Mouse (Mus musculus) midbrain, embryonic 14.5 days (tissue): ENCODE data around the gene Vps50. TPM values are rescaled to one million over a fixed set of nuclear protein-coding genes. Genes with fewer than 3 reads are reported as not detected.

ENCODE experiments used
- ATAC-seq: fragments of 200-750 bp; cut with Nextera tagmentation; 2 replicates; pipeline ENCODE4 v1.8.0; 2017; ENCODE audit warnings: moderate number of reproducible peaks, moderate library complexity; ENCODE audit not compliant: low FRiP score, low TSS enrichment
- DNase-seq: peaks from one replicate; pipeline ENCODE4 v3.0.0-alpha.2; 2015
- H3K27ac ChIP-seq: fragments of 300-500 bp; sonication (generic); replicated peaks from 2 replicates; pipeline ENCODE4 v1.5.1; 2014; ENCODE audit warnings: mild to moderate bottlenecking, low read depth, low read length, moderate library complexity
- H3K27me3 ChIP-seq: fragments of 300-500 bp; sonication (generic); 2 replicates; pipeline ENCODE4 v1.6.1; 2014; ENCODE audit warnings: low read length, control low read depth, mixed read lengths; ENCODE audit not compliant: control insufficient read depth, insufficient read depth
- H3K36me3 ChIP-seq: fragments of 300-500 bp; sonication (generic); 2 replicates; pipeline ENCODE4 v1.6.1; 2014; ENCODE audit warnings: low read length, control low read depth; ENCODE audit not compliant: control insufficient read depth, insufficient read depth
- H3K4me1 ChIP-seq: fragments of 300-500 bp; sonication (generic); 2 replicates; pipeline ENCODE4 v1.6.1; 2014; ENCODE audit warnings: mild to moderate bottlenecking, antibody characterized with exemption, low read length, control low read depth; ENCODE audit not compliant: control insufficient read depth, insufficient read depth
- H3K4me2 ChIP-seq: fragments of 300-500 bp; sonication (generic); 2 replicates; pipeline ENCODE4 v1.6.1; 2014; ENCODE audit warnings: mild to moderate bottlenecking, low read length, moderate library complexity
- H3K4me3 ChIP-seq: fragments of 300-500 bp; sonication (generic); replicated peaks from 2 replicates; pipeline ENCODE4 v1.5.1; 2014; ENCODE audit warnings: low read depth, low read length
- H3K9ac ChIP-seq: fragments of 300-500 bp; sonication (generic); replicated peaks from 2 replicates; pipeline ENCODE4 v1.6.1; 2014; ENCODE audit warnings: mild to moderate bottlenecking, low read length, moderate library complexity
- H3K9me3 ChIP-seq: fragments of 300-500 bp; sonication (generic); 2 replicates; pipeline ENCODE4 v1.6.1; 2016; ENCODE audit warnings: low read length, control low read depth, mixed read lengths; ENCODE audit not compliant: control insufficient read depth
- WGBS: fragments of 180-500 bp; shearing (Covaris S2); extraction: QIAGEN DNeasy Blood & Tissue Kit; methylation state at CpG from one replicate; pipeline ENCODE4 v1.1.7; 2014; 5-methylcytosine and 5-hydroxymethylcytosine counted together
- polyA plus RNA-seq: library from polyadenylated mRNA; unstranded; fragments of >200 nt; fragmentation: Nextera tagmentation; extraction: Ambion mirVana; gene quantifications from 2 replicates; pipeline ENCODE4 v1.2.1, GENCODE M21; 2014

The Vps50 gene
- polyA plus RNA-seq, 1 experiment from 2014 or later = 59.8 TPM

- ATAC-seq (peak; percentile 56), DNase-seq (peak; percentile 85)
- Histone ChIP-seq H3K4me1 (peaks cover 17% of the 10 kb centered on the region), H3K9me3 (no peaks in the 10 kb centered on the region), H3K9ac (no peak overlapping the region), H3K27ac (no peak overlapping the region), H3K4me3 (no peak overlapping the region), H3K27me3 (no peaks in the 10 kb centered on the region), H3K4me2 (no peak overlapping the region), H3K36me3 (peaks cover 10% of the 10 kb centered on the region; the same call in 1 of the 2 replicates)
- WGBS = 13% methylated on average over 2 of the region's 2 CpGs
These were observed 11.6 kb downstream of the Vps50 start for GRCm38 (mm10) chr6:3509782-3510181.

DNA sequence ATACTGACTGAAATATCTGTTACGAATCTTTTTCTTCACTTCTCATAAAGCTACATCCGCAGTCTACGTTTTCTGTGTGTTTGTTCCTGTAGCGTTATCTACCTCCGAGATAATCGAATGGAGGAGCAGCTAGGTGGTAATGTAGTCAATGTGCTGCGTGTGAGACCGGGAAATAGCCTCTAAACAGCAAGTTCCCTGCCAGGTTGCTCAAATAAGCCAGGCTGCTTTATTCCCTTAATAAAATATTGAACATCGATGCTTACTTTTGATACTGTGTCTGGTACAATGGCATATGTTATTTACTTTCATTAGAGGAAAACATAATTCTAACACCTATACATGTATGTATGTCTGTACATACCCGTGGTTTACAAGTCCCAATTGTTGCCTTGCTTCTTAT is 12.9 kb downstream of the Vps50 start:
- H3K27me3 ChIP-seq = no peaks in the 10 kb centered on the region
- peak overlapping the region; percentile 42 for H3K9ac ChIP-seq
- ATAC-seq (no peak), DNase-seq (peak; percentile 58)
- 0 out of 2 replicates have a peak, but pooled peaks cover under 1% of the 10 kb centered on the region for H3K36me3 ChIP-seq
- H3K27ac ChIP-seq = peak overlapping the region; percentile 82
- 0 out of 2 replicates have a peak overlapping the region, but pooled peaks have one; percentile 8 for H3K4me3 ChIP-seq
- H3K4me2 ChIP-seq = peak overlapping the region; percentile 40
- WGBS = 55% methylated on average over 10 of the region's 10 CpGs
- no peaks in the 10 kb centered on the region for H3K9me3 ChIP-seq
- peaks cover 17% of the 10 kb centered on the region for H3K4me1 ChIP-seq

GRCm38 (mm10) chr6:3511612-3512011 is 13.4 kb downstream of the Vps50 start:
- 30% methylated on average over 11 of the region's 11 CpGs for WGBS
- peak; percentile 63; the same call in 1 of the 2 replicates for ATAC-seq

GRCm38 (mm10) chr6:3512611-3513010 is 14.4 kb downstream of the Vps50 start:
- DNase-seq (peak; percentile 59), ATAC-seq (peak; percentile 64)
- Histone ChIP-seq H3K9ac (0 out of 2 replicates have a peak overlapping the region, but pooled peaks have one; percentile 29), H3K27me3 (no peaks in the 10 kb centered on the region), H3K4me1 (peaks cover 17% of the 10 kb centered on the region), H3K9me3 (no peaks in the 10 kb centered on the region), H3K27ac (peak overlapping the region; percentile 71), H3K36me3 (peaks cover under 1% of the 10 kb centered on the region; the same call in 1 of the 2 replicates), H3K4me3 (no peak overlapping the region), H3K4me2 (no peak overlapping the region)
- 47% methylated on average over 3 of the region's 3 CpGs for WGBS

More at GRCm38 (mm10) chr6:3511612-3512011, 13.4 kb downstream of the Vps50 start:
- DNase-seq = peak; percentile 68
- Histone ChIP-seq H3K36me3 (no peaks in the 10 kb centered on the region), H3K4me3 (0 out of 2 replicates have a peak overlapping the region, but pooled peaks have one; percentile 8), H3K9ac (peak overlapping the region; percentile 42), H3K9me3 (no peaks in the 10 kb centered on the region), H3K27me3 (no peaks in the 10 kb centered on the region), H3K4me1 (peaks cover 17% of the 10 kb centered on the region), H3K27ac (peak overlapping the region; percentile 82), H3K4me2 (peak overlapping the region; percentile 40)

DNA sequence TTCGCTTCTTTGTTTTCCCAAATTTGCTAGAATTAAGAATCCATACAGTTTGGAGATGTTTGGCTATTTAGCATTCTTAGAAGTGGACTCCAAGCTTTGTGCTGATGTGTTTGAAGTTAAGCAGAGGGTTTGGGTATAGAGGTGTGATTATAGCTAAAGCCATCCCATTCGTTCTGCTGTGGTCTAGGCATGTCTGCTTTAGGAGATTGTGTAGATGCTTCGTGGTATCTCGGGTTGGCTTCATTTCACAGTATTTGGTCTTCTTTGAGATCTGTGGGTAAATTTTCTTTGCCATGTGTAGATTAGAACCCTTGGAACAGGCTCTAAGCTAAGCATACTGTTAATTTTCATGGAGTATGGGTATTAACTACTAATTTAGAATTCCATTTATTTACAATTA is 30.0 kb downstream of the Vps50 start:
- Histone ChIP-seq H3K9me3 (no peaks in the 10 kb centered on the region), H3K27ac (no peak overlapping the region), H3K27me3 (no peaks in the 10 kb centered on the region), H3K4me1 (no peaks in the 10 kb centered on the region), H3K4me2 (no peak overlapping the region), H3K9ac (no peak overlapping the region), H3K4me3 (no peak overlapping the region), H3K36me3 (no peaks in the 10 kb centered on the region)
- ATAC-seq (no peak), DNase-seq (no peak)
- 95% methylated on average over 4 of the region's 4 CpGs for WGBS

DNA sequence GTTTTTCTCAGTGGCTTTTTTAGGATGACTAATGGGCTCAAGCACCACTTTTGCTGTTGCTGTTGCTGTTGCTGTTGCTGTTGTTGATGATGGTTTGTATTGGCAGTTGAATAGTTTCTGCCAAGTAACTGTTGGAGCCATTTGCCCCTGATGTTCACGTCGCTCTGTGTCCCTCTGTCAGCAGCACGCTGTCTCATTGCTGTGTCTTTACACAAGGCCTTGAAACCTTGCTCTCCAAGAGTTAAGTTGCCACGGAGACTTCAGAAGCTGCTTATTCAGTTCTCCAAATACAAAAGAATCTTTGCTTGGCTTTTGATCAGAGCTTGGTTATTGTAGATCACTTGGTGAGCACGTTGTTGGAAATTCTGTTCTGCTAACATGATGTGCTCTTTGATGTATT is 33.3 kb downstream of the Vps50 start:
- Histone ChIP-seq H3K36me3 (0 out of 2 replicates have a peak, but pooled peaks cover 2% of the 10 kb centered on the region), H3K4me3 (no peak overlapping the region), H3K4me2 (no peak overlapping the region), H3K9ac (no peak overlapping the region), H3K27me3 (no peaks in the 10 kb centered on the region), H3K9me3 (no peaks in the 10 kb centered on the region), H3K4me1 (no peaks in the 10 kb centered on the region), H3K27ac (no peak overlapping the region)
- WGBS = 4% methylated on average over 5 of the region's 5 CpGs
- ATAC-seq (no peak), DNase-seq (peak; percentile 38)

DNA sequence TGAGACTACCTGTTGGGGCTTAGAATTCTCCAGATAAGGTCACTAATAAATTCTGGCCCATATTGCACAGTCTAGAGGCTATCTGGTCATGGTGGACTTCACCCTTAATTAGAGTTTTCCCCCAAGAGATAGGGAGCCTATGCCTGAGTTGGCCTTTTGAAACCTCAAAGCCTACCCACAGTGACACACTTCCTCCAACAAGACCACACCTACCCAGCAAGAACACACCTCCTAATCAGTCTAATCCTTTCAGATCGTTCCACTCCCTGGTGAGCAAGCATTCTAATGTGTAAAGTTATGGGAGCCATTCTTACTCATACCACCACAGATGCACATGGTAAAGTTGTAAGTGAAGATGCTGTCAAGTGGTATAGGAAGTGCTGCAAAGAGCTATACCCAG is 37.9 kb downstream of the Vps50 start:
- Histone ChIP-seq H3K36me3 (0 out of 2 replicates have a peak, but pooled peaks cover 2% of the 10 kb centered on the region), H3K4me3 (no peak overlapping the region), H3K27me3 (no peaks in the 10 kb centered on the region), H3K9ac (no peak overlapping the region), H3K27ac (no peak overlapping the region), H3K4me2 (no peak overlapping the region), H3K4me1 (no peaks in the 10 kb centered on the region), H3K9me3 (no peaks in the 10 kb centered on the region)
- ATAC-seq = peak; percentile 37; the same call in 1 of the 2 replicates
- 39% methylated on average over 1 of the region's 1 CpGs for WGBS
- DNase-seq = no peak

DNA sequence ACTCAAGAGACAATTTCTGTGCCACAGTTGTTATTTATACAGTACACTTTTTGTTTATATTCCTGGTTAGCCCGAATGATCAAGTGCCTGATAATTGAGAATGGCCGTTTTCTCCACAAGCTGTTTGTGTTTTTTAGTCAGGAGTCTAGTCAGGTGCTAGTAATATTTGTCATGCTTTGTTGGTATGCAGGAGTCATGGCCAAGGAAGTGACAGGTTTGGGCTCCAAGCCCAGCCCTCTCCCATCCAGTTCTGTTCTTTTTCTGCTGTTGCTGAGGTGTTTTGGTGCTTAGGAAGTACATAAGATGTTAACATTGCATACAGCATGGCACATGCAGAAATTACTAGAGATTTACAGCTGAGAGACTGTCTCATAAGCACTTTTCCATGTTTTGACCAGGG is 41.3 kb downstream of the Vps50 start:
- DNase-seq (no peak), ATAC-seq (no peak)
- WGBS = 88% methylated on average over 2 of the region's 2 CpGs
- no peaks in the 10 kb centered on the region for H3K9me3 ChIP-seq
- H3K27me3 ChIP-seq = no peaks in the 10 kb centered on the region
- no peak overlapping the region for H3K4me2 ChIP-seq
- H3K4me3 ChIP-seq = no peak overlapping the region
- 0 out of 2 replicates have a peak, but pooled peaks cover 2% of the 10 kb centered on the region for H3K36me3 ChIP-seq
- H3K4me1 ChIP-seq = no peaks in the 10 kb centered on the region
- no peak overlapping the region for H3K27ac ChIP-seq
- no peak overlapping the region for H3K9ac ChIP-seq

DNA sequence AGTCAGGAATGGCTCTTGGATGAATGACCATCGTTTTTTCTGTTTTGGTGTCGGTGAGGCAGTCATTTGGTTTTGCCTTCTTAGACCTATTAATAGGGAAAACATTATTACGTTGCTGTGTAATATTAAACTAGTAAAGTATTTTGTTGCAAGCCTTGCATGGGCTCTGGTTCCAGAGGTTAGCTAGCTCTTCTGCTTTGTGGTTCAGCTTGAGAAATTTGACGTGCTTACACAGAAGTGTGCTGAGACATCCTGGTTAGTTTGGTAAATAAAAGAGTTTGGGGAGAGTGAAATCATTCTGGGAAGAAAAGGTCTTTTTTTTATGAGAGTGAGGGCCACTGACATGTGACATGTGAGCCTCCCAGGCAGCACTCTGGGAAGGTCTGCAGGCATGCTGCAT is 45.7 kb downstream of the Vps50 start:
- no peak overlapping the region for H3K4me2 ChIP-seq
- H3K36me3 ChIP-seq = 0 out of 2 replicates have a peak, but pooled peaks cover 4% of the 10 kb centered on the region
- no peaks in the 10 kb centered on the region for H3K9me3 ChIP-seq
- WGBS = 83% methylated on average over 4 of the region's 4 CpGs
- H3K9ac ChIP-seq = no peak overlapping the region
- H3K27me3 ChIP-seq = no peaks in the 10 kb centered on the region
- no peak overlapping the region for H3K4me3 ChIP-seq
- H3K27ac ChIP-seq = no peak overlapping the region
- no peak for DNase-seq
- no peaks in the 10 kb centered on the region for H3K4me1 ChIP-seq
- no peak for ATAC-seq
